In the genomic region with DNA sequence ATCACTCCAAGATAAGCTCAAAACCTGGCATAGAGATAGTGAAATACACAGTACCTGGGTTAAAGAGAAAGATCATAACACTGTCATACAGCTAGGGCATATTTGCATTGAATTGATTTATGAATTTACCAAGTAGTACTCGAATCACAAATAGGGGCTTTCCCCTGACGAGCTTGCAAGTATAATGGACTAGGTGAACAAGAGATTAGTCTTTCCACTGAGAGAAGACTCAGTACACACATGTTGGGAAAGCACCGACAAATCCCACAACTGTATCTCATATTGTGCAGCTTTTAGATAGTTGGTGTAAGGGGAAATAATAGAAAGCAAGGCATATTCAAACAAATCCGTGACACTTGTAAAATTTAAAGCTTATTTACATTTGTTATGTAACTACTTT, we compare ENCODE assay signal across 23 mouse cellular contexts. TPM values are rescaled to one million over a fixed set of nuclear protein-coding genes. Genes with fewer than 3 reads are reported as not detected.
"Had no signal": no experiment of that assay in that cellular context is flagged by ENCODE, and none has a peak within 500 bp of the region (broad histone marks: within the 10 kb centered on the region; RNA-seq: fewer than 3 reads in every experiment).

No protein-coding gene starts in this region.

- H3K9ac ChIP-seq: lung, embryonic 14.5 days; midbrain, embryonic 13.5 days; midbrain, embryonic 15.5 days; neural tube, embryonic 12.5 days had no signal

- H3K27ac ChIP-seq: macrophage; midbrain, embryonic 13.5 days; midbrain, embryonic 15.5 days; neural tube, embryonic 12.5 days had no signal

- H3K36me3 ChIP-seq: midbrain, embryonic 13.5 days; midbrain, embryonic 15.5 days; neural tube, embryonic 12.5 days had no signal

- ATAC-seq: midbrain, embryonic 13.5 days; midbrain, embryonic 15.5 days had no signal

- H3K9me3 ChIP-seq: midbrain, embryonic 15.5 days; neural tube, embryonic 12.5 days had no signal

- H3K4me1 ChIP-seq: megakaryocyte, embryonic 14.5 days; midbrain, embryonic 13.5 days; midbrain, embryonic 15.5 days; neural tube, embryonic 12.5 days had no signal

- H3K27me3 ChIP-seq: midbrain, embryonic 13.5 days; midbrain, embryonic 15.5 days; neural tube, embryonic 12.5 days had no signal

- DNase-seq: lung, adult 18-20 months; lung, embryonic 14.5 days; lung, postnatal 10 days; right cerebral cortex, postnatal 14 days; thymus, adult 18-20 months; thymus, postnatal 14 days; thymus, postnatal 36 days had no signal

- H3K4me2 ChIP-seq: lung, embryonic 14.5 days; midbrain, embryonic 11.5 days; midbrain, embryonic 13.5 days; midbrain, embryonic 15.5 days; neural tube, embryonic 12.5 days had no signal

- H3K4me3 ChIP-seq: megakaryocyte, embryonic 14.5 days; midbrain, embryonic 13.5 days; midbrain, embryonic 15.5 days; neural tube, embryonic 12.5 days had no signal

RNA-seq across cellular contexts. Expression of a gene that starts 8.4 kb away (rescaled TPM):
- total RNA-seq: megakaryocyte progenitor cell, adult 5-6 weeks; midbrain, postnatal 0 days; monocyte, adult 5-6 weeks; neutrophil, adult 5-6 weeks had no signal
- polyA plus RNA-seq: lung, embryonic 14.5 days; lung, embryonic 16.5 days; macrophage; midbrain, embryonic 11.5 days; midbrain, embryonic 13.5 days; midbrain, embryonic 15.5 days; midbrain, postnatal 0 days; neural tube, embryonic 12.5 days; neural tube, embryonic 14.5 days; spleen, adult 2 months; stomach, embryonic 14.5 days; stomach, embryonic 16.5 days had no signal

RNA-seq across cellular contexts. Expression of a gene that starts 32.3 kb away (rescaled TPM):
- total RNA-seq: megakaryocyte progenitor cell, adult 5-6 weeks; midbrain, postnatal 0 days; monocyte, adult 5-6 weeks; neutrophil, adult 5-6 weeks had no signal
- polyA plus RNA-seq: lung, embryonic 14.5 days; lung, embryonic 16.5 days; macrophage; midbrain, embryonic 11.5 days; midbrain, embryonic 13.5 days; midbrain, embryonic 15.5 days; midbrain, postnatal 0 days; neural tube, embryonic 12.5 days; neural tube, embryonic 14.5 days; stomach, embryonic 14.5 days; stomach, embryonic 16.5 days; thymus, postnatal 0 days had no signal

RNA-seq across cellular contexts. Expression of a gene that starts 32.3 kb away (rescaled TPM):
- total RNA-seq: megakaryocyte progenitor cell, adult 5-6 weeks; midbrain, postnatal 0 days; monocyte, adult 5-6 weeks; neutrophil, adult 5-6 weeks had no signal
- polyA plus RNA-seq: lung, embryonic 14.5 days; lung, embryonic 16.5 days; macrophage; midbrain, embryonic 11.5 days; midbrain, embryonic 13.5 days; midbrain, embryonic 15.5 days; midbrain, postnatal 0 days; neural tube, embryonic 12.5 days; neural tube, embryonic 14.5 days; spleen, adult 2 months; stomach, embryonic 14.5 days; stomach, embryonic 16.5 days had no signal

RNA-seq across cellular contexts. Expression of a gene that starts 43.1 kb away (rescaled TPM):
- total RNA-seq: megakaryocyte progenitor cell, adult 5-6 weeks; monocyte, adult 5-6 weeks had no signal
- polyA plus RNA-seq: lung, embryonic 14.5 days; macrophage; midbrain, embryonic 13.5 days; midbrain, postnatal 0 days; stomach, embryonic 14.5 days had no signal
